Mouse (Mus musculus) MN1 (cell line): Measurements from ENCODE around the gene Stk39.
A peak's percentile ranks its signal among the peaks of the same experiment; 100 is the strongest.

Experiments used
- DNase-seq: peaks from one replicate; pipeline ENCODE4 v3.0.0-alpha.2; 2016; ENCODE audit warnings: low spot score

The Stk39 gene

DNA sequence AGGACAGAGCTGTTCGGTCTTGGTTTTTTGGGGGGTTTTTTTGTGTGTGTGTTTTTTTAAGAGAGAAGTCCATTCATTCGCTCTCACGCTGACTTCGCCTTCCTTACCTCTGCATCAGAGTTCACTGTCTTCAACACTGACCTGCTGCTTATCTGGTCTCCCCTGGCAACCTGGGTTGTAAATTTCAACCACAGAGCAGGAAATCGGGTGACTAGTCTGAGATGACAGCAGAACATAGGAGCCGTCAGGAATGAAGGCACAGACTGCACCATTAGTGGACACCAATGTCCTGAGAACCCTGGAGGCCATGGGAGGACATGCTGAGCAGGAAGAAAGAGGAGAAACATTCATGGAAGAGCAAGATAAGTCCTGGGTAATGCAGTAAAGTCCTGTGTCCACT is 51.1 kb downstream of the Stk39 start:
- no peak for DNase-seq

DNA sequence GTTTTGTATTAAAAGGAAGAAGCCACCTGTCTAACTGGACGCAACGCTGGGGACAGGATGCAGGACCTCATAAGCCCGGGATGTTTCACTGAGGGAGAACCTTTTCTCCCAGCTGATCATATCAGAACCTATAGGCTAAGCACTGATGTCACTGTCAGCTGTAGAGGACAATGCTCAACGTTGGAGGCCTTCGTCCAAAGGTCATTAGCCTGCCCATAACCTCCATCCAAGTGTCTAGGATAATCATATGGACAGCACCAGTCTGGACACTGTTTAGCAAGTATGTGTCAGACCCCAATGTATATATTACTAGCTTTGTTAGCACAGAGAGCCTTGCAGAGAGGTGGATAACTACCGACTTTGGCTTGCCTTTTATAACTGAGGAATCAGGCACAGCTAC is 51.8 kb downstream of the Stk39 start:
- DNase-seq = no peak

DNA sequence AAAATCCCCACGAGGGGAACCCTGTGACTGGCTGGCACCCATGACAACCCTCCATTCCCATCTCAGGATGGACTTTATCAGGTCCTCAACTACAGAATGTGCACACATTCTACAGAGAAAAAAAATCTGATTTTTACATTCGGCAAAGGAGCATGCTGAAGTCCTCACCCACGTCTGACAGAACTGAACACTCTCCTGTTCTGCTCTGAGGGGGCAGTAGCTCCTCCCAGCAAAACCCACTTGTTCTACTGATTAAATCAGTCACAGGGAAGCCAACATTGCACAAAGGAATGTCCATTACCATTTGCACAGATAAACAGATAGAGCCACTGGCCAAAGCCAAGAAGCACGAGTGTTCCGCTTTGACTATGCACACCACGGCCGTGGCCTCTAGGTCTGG is 52.3 kb downstream of the Stk39 start:
- DNase-seq = no peak

DNA sequence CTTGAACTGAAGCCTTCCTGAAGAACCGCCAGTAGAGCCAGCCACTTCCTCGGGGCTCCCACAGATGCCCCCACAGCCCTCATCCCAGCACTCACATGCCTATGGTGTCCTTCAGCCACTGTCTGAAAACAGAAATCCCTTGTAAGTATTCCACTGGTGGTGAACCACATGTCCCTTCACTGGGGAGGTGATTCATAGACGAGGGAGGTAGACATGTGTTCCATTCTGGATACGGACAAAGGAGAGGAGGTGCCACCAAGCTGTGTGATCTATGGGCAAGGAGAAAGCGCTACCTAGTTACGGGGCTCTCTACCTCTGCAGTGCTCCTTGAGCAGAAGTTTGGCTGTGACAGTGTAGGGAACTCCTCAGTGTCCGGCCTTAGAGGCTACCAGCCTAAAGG is 52.9 kb downstream of the Stk39 start:
- DNase-seq = no peak

DNA sequence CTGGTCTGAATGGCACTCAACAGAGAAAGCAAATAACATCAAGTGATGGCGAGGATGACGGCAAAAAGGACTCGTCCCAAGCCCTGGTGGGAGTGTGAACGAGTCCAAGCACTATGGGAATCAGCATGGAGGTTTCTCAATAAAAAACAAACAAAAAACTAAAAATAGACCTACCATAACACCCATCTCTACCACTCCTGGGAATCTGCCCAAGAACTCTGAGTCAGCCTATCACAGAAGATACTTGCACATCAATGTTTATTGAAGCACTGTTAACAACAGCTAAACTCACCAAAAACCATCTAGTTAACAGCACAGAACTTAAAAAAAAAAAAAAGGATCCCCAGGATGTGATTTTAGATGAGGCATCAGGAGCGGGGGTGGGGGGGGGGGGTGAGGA is 55.0 kb downstream of the Stk39 start:
- DNase-seq = no peak

DNA sequence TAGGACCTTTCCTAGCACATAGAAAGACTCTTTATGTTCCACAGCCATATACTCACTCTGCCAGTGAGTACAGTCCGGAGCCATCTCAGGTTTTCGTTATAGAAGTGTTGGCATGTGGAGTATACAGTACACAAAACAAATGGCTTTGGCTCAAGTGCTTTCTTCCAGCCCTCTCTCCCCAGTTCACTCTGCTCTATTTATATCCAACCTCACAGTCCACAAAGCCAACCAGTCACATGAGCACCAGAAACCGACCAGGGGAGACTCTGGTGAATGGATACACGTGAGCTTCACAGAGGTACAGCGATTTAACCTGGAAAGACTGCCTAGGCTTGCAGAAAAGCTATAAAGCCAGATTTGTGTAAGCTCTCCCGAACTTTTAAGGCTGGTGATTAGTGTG is 56.4 kb downstream of the Stk39 start:
- DNase-seq = no peak

DNA sequence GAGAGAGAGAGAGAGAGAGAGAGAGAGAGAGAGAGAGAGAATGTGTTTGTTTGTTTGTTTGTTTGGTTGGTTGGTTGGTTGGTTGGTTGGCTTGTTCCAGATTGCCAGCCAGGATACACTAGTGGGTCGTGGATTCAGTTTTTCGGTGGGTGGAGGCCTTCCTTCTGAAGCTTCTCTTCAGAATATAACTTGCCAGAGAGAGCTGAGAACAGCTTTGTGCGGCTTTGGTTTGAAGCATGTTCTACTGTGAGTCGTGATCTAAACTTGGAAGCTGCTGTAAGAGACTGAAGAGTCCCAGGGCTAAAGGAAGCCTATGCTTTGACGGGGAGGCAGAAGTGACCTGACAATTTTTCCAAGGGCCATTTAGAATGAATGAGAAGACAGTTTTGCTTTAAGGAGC is 59.9 kb downstream of the Stk39 start:
- DNase-seq = no peak

DNA sequence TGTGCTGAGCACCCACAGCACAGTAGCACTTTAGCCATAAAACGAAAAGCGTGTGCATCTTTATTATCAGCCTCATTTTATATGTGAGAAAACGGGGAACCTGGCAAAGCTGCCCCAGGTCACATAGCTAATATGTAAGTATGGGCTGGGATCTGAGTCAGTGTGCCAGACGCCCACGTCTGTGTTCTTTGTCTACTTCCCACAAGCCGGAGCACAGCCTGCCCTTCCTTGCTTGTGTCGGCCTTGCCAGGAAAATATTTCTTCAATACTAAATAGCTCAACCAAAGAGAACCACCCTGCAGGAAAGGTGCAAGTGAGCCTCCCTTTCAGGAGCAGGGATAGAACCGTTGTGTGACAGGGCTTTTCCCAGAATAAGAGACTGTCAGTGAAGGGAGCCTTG is 60.9 kb downstream of the Stk39 start:
- DNase-seq = no peak

DNA sequence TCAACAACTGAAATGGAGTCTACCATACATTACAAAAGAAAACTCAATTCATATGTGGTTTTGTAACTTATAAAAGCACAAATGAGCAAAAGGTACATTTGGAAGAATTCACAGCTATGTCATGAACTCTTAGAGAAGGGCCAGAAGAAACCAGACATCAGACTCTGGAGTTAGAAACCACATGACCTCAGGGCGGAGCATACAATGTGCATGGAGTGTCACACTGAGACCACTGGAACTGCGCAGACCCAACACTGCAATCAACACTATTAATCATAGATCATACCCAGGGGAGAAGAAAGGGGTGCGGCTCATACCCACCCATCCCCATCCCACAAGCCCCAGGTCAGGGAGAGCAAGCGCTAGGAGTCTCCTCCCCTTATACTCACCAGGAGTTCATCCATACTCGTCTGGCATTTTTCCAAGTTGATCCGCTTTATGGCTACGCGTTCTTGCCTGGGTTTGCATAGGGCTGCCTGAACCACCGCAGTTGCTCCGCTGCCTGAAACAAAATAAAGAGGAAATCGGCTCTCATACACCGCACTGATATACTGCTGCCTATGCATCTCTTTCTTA is 62.3 kb downstream of the Stk39 start:
- DNase-seq = no peak

DNA sequence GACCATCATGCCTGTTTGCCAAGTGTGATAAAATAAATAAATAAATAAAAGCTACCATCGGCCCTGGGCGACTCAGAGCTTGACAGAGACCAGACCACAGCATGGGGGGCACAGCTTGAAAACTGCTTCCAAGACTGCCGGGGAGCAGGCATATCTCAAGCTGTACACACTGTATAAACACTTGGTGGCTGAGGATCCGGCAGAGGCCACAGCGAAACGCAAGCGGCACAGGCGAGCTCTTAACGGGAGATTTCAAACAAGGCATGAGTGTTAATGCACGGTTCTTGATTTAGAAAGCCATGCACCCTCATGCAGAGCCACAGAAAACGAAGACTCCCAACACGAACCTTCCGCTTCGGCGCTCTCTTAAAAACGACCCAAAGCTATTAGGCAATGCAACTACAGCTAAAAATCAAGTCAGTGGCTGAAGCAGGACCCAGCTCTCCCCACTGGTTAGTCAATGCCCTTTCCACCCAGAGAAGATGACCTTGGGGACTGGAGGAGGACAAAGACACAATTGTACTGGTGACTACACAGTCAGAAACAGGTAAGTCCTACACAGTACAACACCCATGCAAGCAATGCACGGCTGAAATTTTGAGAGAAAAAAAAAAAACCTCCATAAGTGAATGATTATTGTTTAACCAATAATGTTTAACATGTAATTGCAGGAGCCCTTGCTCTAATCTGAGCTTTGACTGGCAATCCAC is 63.6 kb downstream of the Stk39 start:
- DNase-seq = no peak

DNA sequence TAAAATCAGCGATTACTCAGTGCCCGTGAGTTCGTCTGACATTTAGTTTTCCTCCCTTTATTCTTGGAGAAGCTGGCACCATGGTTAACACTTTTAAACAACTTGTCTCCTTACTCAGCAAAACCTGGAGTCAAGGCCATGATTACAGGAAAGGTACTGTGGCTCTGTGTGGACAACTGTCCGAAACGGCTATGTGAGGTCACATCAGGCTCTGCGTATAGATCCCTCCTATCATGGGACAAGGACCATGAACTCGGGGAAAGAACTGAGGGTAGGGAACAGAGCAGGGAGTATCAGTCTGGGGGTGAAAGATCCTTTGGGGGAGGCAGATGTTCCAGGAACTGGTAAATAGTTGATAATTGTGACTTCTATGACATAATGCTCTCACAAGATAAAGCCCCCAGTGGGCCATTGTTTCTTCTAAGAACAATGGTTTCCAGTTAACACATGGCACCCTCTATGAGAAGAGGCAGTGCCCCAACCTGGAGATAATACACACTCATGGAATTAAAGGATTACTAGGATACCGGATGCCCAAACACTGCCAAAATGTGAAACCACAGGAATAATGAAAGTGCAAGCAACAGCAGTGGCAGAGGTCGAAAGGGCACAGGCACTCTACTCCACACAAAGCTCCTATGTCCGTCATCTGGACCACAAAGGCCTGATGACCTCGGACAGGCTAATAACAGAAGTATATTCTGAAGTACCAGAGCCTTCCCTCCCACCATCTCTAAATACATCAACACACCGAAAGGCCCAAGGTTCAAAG is 64.7 kb downstream of the Stk39 start:
- DNase-seq = no peak

DNA sequence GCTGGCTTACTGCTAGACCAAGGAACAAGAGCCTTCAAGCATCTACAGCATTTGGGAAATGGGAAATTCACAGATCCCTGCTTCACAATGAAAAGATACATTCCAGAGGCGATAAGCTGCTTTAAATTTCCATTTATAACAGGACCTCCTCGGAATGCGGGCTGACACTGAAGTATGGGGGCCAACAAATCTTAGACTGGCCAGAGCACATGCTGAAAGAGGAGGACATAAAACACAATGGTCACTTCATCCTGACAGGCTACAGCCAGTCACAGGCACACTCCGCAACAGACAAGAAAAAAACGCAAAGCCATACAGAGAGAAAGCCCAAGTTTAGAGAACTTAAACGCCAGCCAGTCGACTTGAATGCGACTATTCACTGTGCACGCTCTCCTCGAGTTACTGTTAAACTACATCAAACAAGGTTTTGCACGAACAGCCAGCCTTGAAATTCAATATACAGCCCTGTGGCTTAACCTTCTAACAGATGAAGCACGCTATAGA is 65.4 kb downstream of the Stk39 start:
- DNase-seq = no peak

DNA sequence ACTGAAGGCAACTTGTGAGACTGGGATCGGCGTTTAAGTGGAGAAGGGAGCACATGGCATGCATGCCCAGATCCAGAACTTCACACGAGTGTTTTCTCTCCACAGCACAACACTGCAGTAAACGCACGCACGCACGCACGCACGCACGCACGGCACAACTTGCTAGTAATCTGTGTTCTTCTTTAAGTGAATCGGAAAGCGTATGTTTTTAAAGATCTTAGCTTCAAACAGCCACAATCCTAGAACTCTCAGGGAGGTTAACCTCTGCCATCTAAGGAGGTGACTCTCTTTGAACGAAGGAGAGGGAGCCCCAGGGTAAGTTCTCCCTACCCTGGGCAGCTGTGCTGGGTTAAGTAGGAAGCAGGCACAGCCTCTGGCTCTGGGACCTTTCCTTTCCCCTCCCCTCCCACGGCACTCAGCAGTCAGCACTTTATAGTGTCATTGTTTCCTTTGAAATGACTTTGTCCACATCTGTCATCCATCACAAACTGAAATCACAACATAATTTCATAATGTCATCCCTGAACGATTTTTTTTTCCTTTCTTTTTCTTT is 66.8 kb downstream of the Stk39 start:
- no peak for DNase-seq

DNA sequence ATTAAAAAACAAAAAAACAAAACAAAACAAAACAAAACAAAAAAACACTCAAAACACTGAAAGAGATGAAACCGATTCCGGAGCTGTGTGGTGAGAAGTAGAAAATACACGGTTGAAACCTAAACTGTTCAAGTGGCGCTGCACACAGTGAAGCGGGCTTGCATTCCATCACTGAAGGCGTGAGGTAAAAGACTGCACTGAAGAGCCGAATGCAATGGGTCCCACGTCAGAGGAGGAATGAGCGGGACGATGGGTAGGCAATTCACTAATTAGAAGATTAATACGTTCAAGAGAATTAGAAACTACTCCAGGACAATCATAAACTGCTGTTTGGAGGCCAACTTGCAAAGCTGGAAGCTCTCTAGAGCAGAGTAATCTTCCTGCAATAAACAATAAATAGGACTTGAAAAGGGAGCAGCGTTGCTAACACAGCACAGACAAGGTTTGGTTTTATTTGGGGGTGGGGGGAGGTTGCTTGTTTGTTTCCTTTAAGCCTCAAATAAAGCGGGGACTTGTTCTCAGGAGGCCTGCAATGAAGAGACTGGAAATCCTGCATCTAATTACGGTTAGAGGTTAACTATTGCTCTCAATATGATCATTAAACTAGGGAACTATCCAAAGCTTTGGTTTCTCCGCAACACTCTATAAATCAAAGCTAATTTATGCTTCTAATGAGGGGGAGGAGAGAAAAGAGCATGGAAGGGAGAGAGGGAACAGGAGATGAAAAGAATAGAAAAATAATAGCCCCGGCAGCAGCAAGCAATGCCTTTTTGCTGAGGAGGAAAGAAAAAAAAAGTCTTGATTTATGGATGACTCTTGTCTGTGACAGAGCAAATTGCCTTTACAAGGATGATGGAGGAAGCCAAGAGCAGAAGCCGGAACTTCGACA is 67.5 kb downstream of the Stk39 start:
- no peak for DNase-seq

DNA sequence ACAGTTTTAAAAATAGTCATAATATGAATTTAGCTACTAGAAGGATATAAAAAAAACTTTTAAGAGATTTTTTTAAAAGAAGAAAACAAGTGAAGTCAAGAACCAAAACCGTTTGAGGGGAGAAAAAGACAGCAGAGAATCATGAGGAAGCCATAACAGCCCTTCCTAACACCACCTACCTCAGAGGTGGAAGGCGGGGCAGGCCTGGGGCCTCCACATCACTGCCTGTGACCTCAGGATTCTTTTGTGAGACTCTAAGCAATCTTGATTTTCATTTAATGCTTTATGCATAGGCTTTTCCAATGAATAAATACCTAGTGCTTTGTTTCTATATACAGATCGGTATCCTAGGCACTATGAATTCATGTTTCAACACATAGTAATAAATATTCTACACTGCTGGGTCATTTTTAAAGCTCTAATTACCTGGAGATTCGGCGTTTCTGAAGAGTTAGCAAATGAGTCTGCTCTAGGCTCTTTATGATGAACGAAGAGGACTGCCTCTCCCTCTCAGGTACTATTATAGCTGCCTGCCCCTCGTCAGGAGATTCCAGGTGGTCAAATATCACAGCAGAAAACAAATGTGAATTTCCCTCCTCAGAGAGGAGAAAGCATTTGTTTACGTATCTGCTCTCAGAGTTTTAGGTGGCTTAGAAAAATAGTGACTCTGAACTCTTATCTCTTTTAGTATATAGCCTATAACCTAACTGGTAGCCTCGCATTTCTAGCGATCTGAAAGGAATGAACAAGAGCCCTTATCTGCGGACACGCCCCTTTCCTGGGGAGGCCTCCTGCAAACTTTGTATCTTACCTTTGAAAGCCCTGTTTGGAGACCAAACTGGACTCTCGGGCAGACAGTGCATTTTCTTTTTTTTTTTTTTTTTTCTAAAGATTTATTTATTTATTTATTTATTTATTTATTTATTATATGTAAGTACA is 78.2 kb downstream of the Stk39 start:
- no peak for DNase-seq

DNA sequence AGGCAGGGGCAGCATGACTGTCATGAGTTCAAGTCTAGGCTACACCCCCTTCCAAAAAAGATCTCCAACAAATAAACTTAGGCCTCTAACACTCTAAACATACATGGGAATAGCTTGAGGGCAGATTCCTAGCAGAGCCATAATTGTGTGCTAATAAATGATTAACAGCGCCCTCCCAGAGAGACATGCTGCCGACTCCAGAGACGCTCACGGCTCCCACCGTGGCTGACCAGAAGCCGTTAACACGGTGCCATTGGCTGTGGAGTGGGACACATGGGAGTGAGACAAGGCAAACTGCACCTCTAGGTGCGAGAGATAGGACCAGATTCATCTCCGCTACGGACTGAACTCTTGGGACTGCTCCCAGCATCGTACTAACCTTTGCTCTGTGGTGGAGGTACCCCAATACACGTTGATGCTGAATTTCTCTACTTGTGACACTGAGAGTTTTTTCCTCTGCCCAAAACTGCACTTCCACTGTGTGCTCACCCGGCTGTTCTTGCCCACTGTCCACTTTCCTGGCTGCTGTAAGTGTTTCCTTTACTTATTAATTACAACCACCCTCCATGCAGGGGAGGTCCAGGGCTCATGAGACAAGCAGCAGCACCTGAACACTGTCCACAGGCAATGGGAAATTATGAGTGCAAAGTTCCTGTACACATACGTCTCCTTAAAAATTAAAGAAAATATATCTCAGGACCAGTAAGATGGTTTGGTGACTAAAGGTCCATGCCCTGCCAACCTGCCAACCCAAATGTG is 84.1 kb downstream of the Stk39 start:
- no peak for DNase-seq

DNA sequence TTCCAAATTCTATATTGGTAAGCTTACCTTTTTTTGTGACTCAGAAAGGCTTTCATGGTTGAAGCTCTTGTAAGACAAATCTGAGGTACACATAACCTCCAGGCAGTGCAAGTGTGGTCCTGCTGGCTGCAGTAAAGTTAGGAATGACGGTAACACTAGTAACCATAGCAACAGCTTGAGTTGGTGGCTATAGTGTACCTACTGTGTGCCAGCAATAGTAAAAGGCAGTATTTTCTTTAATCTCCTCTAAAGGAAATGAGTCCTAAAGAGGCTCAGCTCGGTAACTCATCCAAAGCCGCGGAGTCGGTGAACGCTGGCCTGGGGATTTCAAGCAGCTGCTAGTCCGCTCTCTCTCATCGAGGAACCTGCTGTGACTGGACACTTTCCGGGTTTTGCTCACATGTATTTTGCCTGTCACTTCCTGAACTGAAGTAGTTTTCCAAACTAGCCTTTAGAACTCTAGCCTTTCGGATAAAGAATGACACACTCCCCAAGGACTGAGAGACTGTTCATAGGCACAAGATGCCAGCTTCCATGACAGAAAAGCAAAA is 85.7 kb downstream of the Stk39 start:
- DNase-seq = no peak

DNA sequence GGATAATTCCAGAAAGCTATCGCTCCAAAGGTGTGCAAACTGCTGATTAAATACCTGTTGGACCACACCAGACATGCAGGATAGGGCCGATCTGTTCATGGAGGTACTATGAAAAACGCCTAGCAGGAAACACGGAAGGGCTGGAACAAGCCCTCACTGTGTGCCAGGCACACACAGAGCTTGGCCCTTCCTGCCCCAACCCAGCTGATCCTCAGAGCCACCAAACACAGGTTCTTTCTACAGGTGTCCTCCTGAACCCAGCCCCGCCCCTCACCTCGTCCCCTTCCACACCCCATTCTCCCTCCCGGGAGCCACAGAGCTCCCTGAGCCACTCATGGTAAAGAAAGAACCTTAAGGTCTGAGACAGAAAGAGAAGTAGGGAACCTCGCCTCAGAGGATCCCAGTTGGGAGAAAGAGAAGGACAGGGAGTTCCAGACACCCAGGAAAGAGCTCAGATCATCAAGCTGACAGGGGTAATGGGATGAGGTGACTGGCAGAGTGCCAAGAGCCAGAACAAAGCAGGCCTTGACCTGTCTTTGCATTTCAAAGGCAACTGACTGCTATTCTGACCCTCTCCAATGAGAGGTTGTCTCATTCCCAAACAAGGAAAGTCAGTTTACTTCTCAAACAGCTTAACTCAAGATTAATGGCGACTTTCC is 86.3 kb downstream of the Stk39 start:
- peak; percentile 12 for DNase-seq

DNA sequence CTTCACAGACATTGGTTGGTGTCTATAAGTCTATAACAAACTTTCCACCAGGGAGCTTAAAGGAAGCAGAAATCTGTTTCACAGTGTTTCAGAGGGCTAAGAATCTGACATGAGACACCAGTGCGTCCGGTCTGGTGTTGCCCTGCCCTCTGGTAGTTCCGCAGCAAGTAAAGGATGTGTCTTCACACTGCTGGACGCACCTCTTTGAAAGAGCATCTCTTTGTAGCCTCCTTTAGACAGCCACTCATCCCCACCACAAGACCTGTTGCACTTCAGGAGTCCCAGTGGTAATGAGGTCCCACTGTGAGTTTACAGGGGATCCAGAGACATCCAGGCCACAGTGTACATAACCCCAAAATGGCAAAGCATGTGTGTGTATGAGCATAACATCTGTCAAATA is 88.1 kb downstream of the Stk39 start:
- DNase-seq = no peak
